Mouse (Mus musculus) kidney, embryonic 14.5 days (tissue): ENCODE measurements at regions not wholly inside any gene's neighbourhood (a gene's known extent, or its start where the extent isn't known, plus 50 kb on each side); places are given as distances from the start of the nearest gene placed in this dataset.

Experiments used
- ATAC-seq: fragments of 200-750 bp; cut with Nextera tagmentation; 2 replicates; pipeline ENCODE4 v1.8.0; 2017; ENCODE audit warnings: moderate number of reproducible peaks, mild to moderate bottlenecking, moderate TSS enrichment, moderate library complexity; ENCODE audit not compliant: low FRiP score, low TSS enrichment
- H3K27ac ChIP-seq: fragments of 300-500 bp; sonication (generic); 2 replicates; pipeline ENCODE4 v1.5.1; 2014; ENCODE audit warnings: low read depth, mild to moderate bottlenecking, low read length, moderate library complexity, mixed read lengths
- H3K27me3 ChIP-seq: fragments of 300-500 bp; sonication (generic); 2 replicates; pipeline ENCODE4 v1.6.1; 2014; ENCODE audit warnings: mild to moderate bottlenecking, low read length; ENCODE audit not compliant: control insufficient read depth, insufficient read depth
- H3K36me3 ChIP-seq: fragments of 300-500 bp; sonication (generic); 2 replicates; pipeline ENCODE4 v1.6.1; 2014; ENCODE audit warnings: low read length, mixed read lengths; ENCODE audit not compliant: control insufficient read depth, insufficient read depth
- H3K4me1 ChIP-seq: fragments of 300-500 bp; sonication (generic); 2 replicates; pipeline ENCODE4 v1.6.1; 2014; ENCODE audit warnings: low read length, mixed read lengths; ENCODE audit not compliant: control insufficient read depth, insufficient read depth
- H3K4me2 ChIP-seq: fragments of 300-500 bp; sonication (generic); replicated peaks from 2 replicates; pipeline ENCODE4 v1.6.1; 2014; ENCODE audit warnings: low read depth, mild to moderate bottlenecking, low read length
- H3K4me3 ChIP-seq: fragments of 300-500 bp; sonication (generic); 2 replicates; pipeline ENCODE4 v1.5.1; 2014; ENCODE audit warnings: mild to moderate bottlenecking, low read length
- H3K9ac ChIP-seq: fragments of 300-500 bp; sonication (generic); 2 replicates; pipeline ENCODE4 v1.6.1; 2014; ENCODE audit warnings: low read depth, mild to moderate bottlenecking, low read length, moderate library complexity
- H3K9me3 ChIP-seq: fragments of 300-500 bp; sonication (generic); 2 replicates; pipeline ENCODE4 v1.6.1; 2016; ENCODE audit warnings: low read length; ENCODE audit not compliant: control insufficient read depth
- WGBS: fragments of 180-500 bp; shearing (Covaris S2); extraction: QIAGEN DNeasy Blood & Tissue Kit; methylation state at CpG from one replicate; pipeline ENCODE4 v1.1.7; 2014; 5-methylcytosine and 5-hydroxymethylcytosine counted together

DNA sequence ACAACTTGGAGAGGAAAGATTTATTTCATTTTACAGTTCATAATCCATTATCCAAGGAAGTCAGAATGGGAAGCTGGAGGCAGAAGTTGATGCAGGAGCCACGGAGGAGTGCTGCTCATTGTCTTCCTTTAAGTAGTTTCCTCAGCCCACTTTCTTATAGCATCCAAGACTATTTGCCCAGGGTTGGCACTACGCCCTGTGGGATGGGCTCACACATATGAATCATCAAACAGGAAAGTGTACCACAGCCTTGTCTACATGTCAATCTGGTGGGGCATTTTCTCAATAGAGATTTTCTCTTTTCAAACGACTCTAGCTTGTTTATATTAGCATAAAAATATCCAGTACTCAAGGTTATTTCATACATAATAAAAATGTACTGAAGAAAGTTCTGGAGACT is 88.2 kb upstream of the Asb5 start:
- no peak for ATAC-seq
- Histone ChIP-seq H3K4me1 (no peaks in the 10 kb centered on the region), H3K27ac (no peak overlapping the region), H3K27me3 (no peaks in the 10 kb centered on the region), H3K4me2 (no peak overlapping the region), H3K36me3 (no peaks in the 10 kb centered on the region), H3K9me3 (no peaks in the 10 kb centered on the region), H3K9ac (no peak overlapping the region), H3K4me3 (no peak overlapping the region)
- WGBS, result 74% methylated on average over 3 of the region's 3 CpGs

DNA sequence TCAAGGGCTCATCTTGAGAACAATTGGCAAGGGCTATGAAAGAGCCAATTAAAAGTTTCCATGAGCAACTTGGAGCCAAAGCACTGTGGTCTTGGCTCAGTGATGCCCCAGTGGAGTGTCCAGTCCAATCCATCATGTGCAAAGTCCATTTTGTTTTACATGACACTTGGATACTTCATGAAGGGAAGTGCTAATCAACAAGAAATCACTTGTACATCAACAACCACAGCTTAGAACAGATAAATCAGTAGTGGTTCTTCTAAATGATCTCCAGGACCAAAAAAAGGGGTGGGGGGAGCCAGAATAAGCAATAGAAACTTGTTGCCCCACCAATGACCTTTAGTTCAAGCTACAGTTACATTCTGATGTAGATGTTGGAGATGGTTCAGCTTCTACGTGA is 87.0 kb upstream of the Asb5 start:
- H3K36me3 ChIP-seq, result no peaks in the 10 kb centered on the region
- H3K9ac ChIP-seq, result no peak overlapping the region
- ATAC-seq, result no peak
- H3K27me3 ChIP-seq, result no peaks in the 10 kb centered on the region
- no peaks in the 10 kb centered on the region for H3K9me3 ChIP-seq
- no peaks in the 10 kb centered on the region for H3K4me1 ChIP-seq
- H3K27ac ChIP-seq, result no peak overlapping the region
- 55% methylated on average over 1 of the region's 1 CpGs for WGBS
- H3K4me3 ChIP-seq, result no peak overlapping the region
- no peak overlapping the region for H3K4me2 ChIP-seq

DNA sequence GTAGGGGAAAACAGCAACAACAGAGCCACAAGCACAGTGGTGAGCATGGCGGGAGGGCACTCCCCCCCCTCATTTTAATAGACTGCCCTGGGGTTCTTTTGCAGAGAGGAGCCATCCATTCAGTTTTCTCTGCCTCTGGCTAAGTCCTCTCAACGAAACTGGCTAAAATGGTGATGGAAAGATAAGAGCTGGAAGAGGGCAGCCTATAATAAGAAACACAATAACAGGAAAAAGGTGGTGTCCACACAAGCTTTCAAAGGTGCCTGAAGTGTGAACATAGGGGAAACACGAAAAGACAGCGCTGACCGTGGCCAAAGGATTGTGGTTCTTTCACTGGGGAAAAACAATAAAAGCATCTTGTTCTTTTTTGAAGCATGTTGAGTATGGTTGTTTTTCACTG is 83.0 kb upstream of the Asb5 start:
- H3K4me2 ChIP-seq, result no peak overlapping the region
- H3K9ac ChIP-seq, result no peak overlapping the region
- no peaks in the 10 kb centered on the region for H3K27me3 ChIP-seq
- no peak overlapping the region for H3K27ac ChIP-seq
- ATAC-seq, result no peak
- no peaks in the 10 kb centered on the region for H3K36me3 ChIP-seq
- no peak overlapping the region for H3K4me3 ChIP-seq
- H3K9me3 ChIP-seq, result no peaks in the 10 kb centered on the region
- WGBS, result 42% methylated on average over 5 of the region's 5 CpGs
- no peaks in the 10 kb centered on the region for H3K4me1 ChIP-seq

DNA sequence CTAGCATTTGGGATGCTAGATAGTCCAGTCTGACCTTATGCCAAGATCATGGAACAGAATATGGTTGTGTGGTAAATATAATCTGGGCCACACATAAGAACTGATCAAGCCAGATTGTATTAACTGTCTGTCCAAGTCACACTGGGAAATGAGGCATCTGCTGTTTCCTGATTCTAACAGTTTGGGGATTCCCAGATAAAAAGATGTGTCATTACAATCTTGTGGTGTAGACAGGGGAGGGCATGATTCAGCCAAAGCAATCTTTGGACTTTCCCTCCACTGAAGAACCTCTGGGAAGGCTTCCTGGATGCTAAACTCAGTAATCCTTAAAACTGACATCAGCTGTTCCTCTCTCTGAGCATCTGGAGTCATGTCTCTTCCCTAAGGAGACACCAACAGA is 79.6 kb upstream of the Asb5 start:
- no peak overlapping the region for H3K4me2 ChIP-seq
- no peak overlapping the region for H3K4me3 ChIP-seq
- no peaks in the 10 kb centered on the region for H3K36me3 ChIP-seq
- no peak overlapping the region for H3K27ac ChIP-seq
- no peaks in the 10 kb centered on the region for H3K4me1 ChIP-seq
- no peak overlapping the region for H3K9ac ChIP-seq
- ATAC-seq, result no peak
- H3K27me3 ChIP-seq, result no peaks in the 10 kb centered on the region
- H3K9me3 ChIP-seq, result no peaks in the 10 kb centered on the region

DNA sequence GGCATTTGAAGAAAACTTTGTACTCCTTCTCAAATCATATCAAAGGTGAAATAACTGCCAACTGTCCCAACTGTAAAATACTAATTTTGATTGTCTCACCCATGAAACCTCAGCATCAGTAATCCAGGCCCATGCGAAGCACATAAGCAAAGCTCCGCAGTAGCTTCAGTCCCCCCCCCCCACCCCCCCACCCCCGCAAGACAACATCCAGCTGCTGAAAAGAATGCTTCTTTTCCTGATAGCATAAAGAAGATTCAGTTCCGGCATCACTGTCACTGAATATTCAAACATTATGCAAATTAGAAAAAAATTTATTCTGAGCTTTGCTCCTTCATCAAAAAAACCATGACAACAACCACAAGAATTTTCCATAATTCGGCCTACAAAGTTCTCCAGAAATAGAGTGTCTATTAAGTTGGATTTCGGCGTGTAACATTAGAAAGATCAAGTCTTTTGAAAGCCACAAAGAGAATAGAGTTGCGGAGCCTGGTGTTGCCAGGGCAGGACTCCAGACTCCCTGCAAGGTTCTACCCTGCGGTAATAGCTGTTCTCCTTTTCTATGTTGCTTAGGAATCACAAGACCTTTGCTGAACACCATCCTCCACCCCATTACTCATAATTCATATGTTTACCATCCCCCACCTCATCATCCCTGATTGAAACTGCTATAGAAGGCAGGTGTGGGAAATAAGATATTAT is 77.9 kb upstream of the Asb5 start:
- no peak overlapping the region for H3K4me2 ChIP-seq

DNA sequence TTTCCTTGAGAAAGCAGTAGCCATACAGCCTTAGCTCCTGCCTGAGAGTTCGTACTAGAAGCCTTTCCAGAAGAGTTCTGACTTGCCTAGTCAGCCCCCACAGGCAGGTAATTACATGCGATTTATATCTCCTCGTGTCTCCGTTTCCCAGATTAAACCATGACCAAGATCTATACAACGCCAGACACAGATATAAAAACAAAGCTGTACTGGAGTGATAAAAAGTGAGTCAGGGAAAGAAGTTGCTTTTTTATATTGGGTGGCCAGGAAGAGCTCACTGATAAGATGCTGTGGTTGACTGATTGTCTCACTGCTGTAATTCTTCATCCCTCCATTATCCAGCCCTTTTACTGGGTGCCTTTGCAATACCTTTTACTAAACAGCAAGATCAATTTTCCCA is 64.4 kb upstream of the Asb5 start:
- WGBS, result 25% methylated on average over 5 of the region's 5 CpGs
- Histone ChIP-seq H3K9me3 (no peaks in the 10 kb centered on the region), H3K9ac (no peak overlapping the region), H3K27me3 (no peaks in the 10 kb centered on the region), H3K4me2 (no peak overlapping the region), H3K4me1 (no peaks in the 10 kb centered on the region), H3K4me3 (no peak overlapping the region), H3K36me3 (no peaks in the 10 kb centered on the region), H3K27ac (no peak overlapping the region)
- ATAC-seq, result no peak

More for the DNA sequence above, 77.9 kb upstream of the Asb5 start:
- Histone ChIP-seq H3K27ac (no peak overlapping the region), H3K9me3 (no peaks in the 10 kb centered on the region), H3K27me3 (no peaks in the 10 kb centered on the region), H3K4me3 (no peak overlapping the region), H3K9ac (no peak overlapping the region), H3K4me1 (no peaks in the 10 kb centered on the region), H3K36me3 (no peaks in the 10 kb centered on the region)
- ATAC-seq, result no peak
- 85% methylated on average over 9 of the region's 9 CpGs for WGBS

DNA sequence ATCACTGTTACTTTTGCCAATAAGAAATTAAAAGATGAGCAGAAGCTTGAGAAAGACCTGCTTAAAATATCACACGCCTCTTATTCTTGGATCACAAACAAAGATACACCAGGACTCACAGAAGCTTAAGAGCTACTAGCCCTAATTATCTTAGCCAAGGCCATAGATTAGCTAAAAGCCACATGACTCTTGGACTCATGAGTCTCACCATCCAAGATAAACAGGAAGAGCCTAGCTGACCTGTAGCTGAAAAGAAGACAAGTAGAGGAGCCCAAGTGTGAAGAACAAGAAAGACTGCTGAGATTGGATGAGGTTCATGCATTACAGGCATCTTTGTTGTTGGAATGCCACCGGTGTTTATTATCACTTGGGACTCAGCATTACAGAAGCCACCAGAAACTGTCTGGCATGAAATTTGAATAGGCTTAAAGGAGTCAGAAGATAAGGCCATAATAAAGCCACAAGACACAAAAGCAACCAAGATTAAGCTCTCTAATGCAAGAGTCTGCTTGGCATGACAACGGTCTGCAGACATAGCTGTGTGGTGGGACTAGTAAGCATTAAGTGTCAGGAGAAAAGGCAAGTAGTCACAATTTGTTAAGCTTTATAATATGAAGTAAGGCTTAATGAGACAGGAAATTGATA is 63.8 kb upstream of the Asb5 start:
- no peak overlapping the region for H3K4me3 ChIP-seq
- H3K4me1 ChIP-seq, result no peaks in the 10 kb centered on the region
- 89% methylated on average over 3 of the region's 3 CpGs for WGBS
- no peaks in the 10 kb centered on the region for H3K9me3 ChIP-seq
- H3K27ac ChIP-seq, result no peak overlapping the region
- no peak overlapping the region for H3K4me2 ChIP-seq
- H3K9ac ChIP-seq, result no peak overlapping the region
- no peak for ATAC-seq
- H3K36me3 ChIP-seq, result no peaks in the 10 kb centered on the region
- H3K27me3 ChIP-seq, result no peaks in the 10 kb centered on the region
